Mouse (Mus musculus) gastrocnemius, postnatal 36 days (tissue): ENCODE data around the gene Mdp1. TPM values are rescaled to one million over a fixed set of nuclear protein-coding genes. Genes with fewer than 3 reads are reported as not detected.

Source experiments
- total RNA-seq, 2 experiments: library from RNA; stranded (reverse); gene quantifications; 2 replicates each; pipeline ENCODE4 v1.2.3; 2021

Mdp1 gene
- total RNA-seq, 2 experiments from 2014 or later: 14.2 to 16.8 TPM

Other genes with a start within 250 kb of the Mdp1 start
- 10 to 100 TPM; 43.3 to 50.8 TPM for gene Dhrs4, start 181.8 kb downstream of the Mdp1 start, total RNA-seq
- gene Carmil3, start 169.9 kb downstream of the Mdp1 start, total RNA-seq: under 1 TPM; 0.47 to 0.89 TPM
- gene Cpne6, start 150.1 kb downstream of the Mdp1 start, total RNA-seq: not detected
- not detected for gene Nrl, start 135.5 kb downstream of the Mdp1 start, total RNA-seq
- 1 to 10 TPM; 4.2 to 4.5 TPM for gene Pck2, start 120.2 kb downstream of the Mdp1 start, total RNA-seq
- gene Dcaf11, start 100.5 kb downstream of the Mdp1 start, total RNA-seq: 100 to 1,000 TPM; 102 to 123 TPM
- gene A730061H03Rik, start 100.1 kb downstream of the Mdp1 start, total RNA-seq: not detected
- 100 to 1,000 TPM; 296 to 299 TPM for gene Fitm1, start 84.9 kb downstream of the Mdp1 start, total RNA-seq
- 10 to 100 TPM; 67.4 to 69.7 TPM for gene Psme1, start 82.4 kb downstream of the Mdp1 start, total RNA-seq
- gene Emc9, start 75.2 kb downstream of the Mdp1 start, total RNA-seq: 10 to 100 TPM; 29.6 to 34.6 TPM
- gene Psme2, start 69.4 kb downstream of the Mdp1 start, total RNA-seq: 10 to 100 TPM; 55.2 to 59.5 TPM
- gene Rnf31, start 68.8 kb downstream of the Mdp1 start, total RNA-seq: 10 to 100 TPM; 18.8 to 19.6 TPM
- 1 to 10 TPM; 4.1 to 4.6 TPM for gene Irf9, start 56.9 kb downstream of the Mdp1 start, total RNA-seq
- gene Rec8, start 42.5 kb downstream of the Mdp1 start, total RNA-seq: not detected
- gene Ipo4, start 24.6 kb downstream of the Mdp1 start, total RNA-seq: 10 to 100 TPM; 62.1 to 66.9 TPM
- 1 to 10 TPM in 1 of 2 experiments, not detected in 1; 1.0 TPM for gene Gm49378, start 22.6 kb downstream of the Mdp1 start, total RNA-seq
- 10 to 100 TPM; 15.0 to 15.2 TPM for gene Tm9sf1, start 16.7 kb downstream of the Mdp1 start, total RNA-seq
- gene Tssk4, start 10.3 kb downstream of the Mdp1 start, total RNA-seq: under 1 TPM in 1 of 2 experiments, not detected in 1; 0.23 TPM
- gene Gmpr2, start 11.4 kb upstream of the Mdp1 start, total RNA-seq: 1 to 10 TPM; 1.9 to 2.6 TPM
- 100 to 1,000 TPM; 174 to 184 TPM for gene Nedd8, start 11.6 kb upstream of the Mdp1 start, total RNA-seq
- gene Tinf2, start 21.3 kb upstream of the Mdp1 start, total RNA-seq: 10 to 100 TPM in 1 of 2 experiments, 1 to 10 TPM in 1; 9.4 to 10.8 TPM
- gene Tgm1, start 53.4 kb upstream of the Mdp1 start, total RNA-seq: not detected
- 1 to 10 TPM; 8.9 to 9.4 TPM for gene Rabggta, start 61.8 kb upstream of the Mdp1 start, total RNA-seq
- gene Dhrs1, start 85.2 kb upstream of the Mdp1 start, total RNA-seq: 10 to 100 TPM; 27.3 to 35.9 TPM
- 10 to 100 TPM; 10.5 to 11.8 TPM for gene Nop9, start 85.2 kb upstream of the Mdp1 start, total RNA-seq
- not detected for gene Cideb, start 98.0 kb upstream of the Mdp1 start, total RNA-seq
- gene Ltb4r2, start 100.9 kb upstream of the Mdp1 start, total RNA-seq: not detected
- gene Ltb4r1, start 105.5 kb upstream of the Mdp1 start, total RNA-seq: not detected
- gene Adcy4, start 123.6 kb upstream of the Mdp1 start, total RNA-seq: 1 to 10 TPM; 5.3 to 6.5 TPM
- gene Ripk3, start 128.4 kb upstream of the Mdp1 start, total RNA-seq: under 1 TPM; 0.59 to 0.67 TPM
- gene Nfatc4, start 162.6 kb upstream of the Mdp1 start, total RNA-seq: 1 to 10 TPM; 3.3 TPM
- 1 to 10 TPM; 2.1 to 2.7 TPM for gene Nynrin, start 193.5 kb upstream of the Mdp1 start, total RNA-seq
- not detected for gene Cbln3, start 223.9 kb upstream of the Mdp1 start, total RNA-seq
- gene Khnyn, start 224.4 kb upstream of the Mdp1 start, total RNA-seq: 1 to 10 TPM; 6.0 to 7.5 TPM
- gene Sdr39u1, start 239.8 kb upstream of the Mdp1 start, total RNA-seq: 100 to 1,000 TPM; 111 to 122 TPM